Mouse (Mus musculus): ENCODE results near the gene Sppl3.

The Sppl3 gene

DNA sequence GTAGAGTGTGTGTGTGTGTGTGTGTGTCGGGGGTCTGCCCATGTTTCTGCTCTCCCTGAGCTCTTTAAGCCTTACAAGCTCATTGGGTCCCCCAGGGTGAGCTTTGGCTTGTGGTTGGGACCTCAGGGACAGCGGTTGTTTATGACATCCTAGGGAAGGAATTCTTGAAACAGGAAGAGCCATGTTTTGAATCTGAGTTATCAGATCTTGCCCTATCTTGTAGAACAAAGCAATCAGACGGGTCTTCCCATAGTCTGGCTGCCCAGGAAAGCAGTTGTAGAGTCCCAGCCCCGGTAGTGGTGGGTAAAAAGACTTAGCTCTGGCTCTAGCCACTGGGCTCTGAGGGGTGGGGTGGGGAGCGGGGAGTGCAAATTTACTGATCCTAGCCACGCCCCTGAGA lies 13.6 kb upstream of the Sppl3 start:
- no peak for DNase-seq (ENCODE audit: low spot score in 2 of 2)

DNA sequence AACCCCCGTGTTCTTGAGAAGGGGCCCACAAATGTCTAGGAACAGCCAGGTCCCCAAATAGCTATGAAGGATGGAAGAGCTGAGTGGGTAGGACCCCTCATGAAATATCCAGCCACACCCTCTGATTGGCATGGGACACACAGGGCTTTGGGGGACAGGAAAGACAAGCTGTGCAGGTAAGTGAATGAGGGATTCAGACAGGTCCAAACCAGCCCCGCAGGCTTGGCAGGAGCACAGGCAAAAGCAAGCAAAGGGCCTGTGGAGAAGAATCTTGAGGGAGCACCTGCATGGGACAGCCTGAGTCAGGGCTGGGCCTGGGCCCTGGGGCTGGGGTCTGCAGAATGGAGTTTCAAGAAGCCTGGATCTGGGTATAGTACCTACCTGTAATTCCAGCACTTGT lies 10.4 kb upstream of the Sppl3 start:
- no peak for DNase-seq (ENCODE audit: low spot score in 2 of 2)

DNA sequence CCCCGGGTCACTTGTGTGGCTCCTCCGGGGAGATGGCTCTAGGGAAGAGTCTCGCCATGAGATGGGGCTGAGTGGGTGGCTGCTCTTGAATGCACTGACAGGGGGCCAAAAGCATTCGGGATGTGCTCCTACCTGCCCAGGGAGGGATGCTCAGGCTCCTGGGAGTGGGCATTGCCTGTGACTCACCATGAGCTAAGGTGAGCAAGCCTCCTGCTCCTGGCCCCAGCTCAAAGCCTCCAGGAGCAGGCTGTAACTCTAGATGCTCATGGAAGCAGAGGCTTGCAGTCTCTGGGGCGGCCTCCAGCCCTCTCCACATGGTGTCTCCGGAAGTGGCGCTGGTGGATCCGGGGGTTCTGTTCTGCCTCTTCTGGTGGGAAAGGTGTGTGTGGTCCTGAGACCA lies 9.5 kb upstream of the Sppl3 start:
- no peak for DNase-seq (ENCODE audit: low spot score in 2 of 2)

DNA sequence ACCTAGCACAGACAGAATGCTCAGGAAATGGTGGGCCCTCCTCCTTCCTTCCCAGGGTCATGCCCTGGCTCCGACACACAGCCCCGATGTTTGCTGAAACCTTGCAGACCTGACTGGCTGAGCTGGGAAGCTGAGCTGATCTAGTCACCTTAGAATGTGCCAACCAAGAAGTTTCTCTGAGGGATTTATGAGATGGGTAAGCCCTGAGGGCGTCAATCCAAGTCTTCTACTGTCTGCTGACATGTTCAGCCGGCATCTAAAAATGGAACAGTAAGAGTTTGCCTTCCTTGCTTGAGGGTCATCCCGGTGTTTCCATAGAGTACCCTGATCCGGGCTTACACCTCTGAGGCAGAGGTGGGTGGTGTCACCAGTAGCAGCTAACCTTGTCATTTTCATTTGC lies 8.2 kb upstream of the Sppl3 start:
- DNase-seq (ENCODE audit: low spot score in 2 of 2): no peak

DNA sequence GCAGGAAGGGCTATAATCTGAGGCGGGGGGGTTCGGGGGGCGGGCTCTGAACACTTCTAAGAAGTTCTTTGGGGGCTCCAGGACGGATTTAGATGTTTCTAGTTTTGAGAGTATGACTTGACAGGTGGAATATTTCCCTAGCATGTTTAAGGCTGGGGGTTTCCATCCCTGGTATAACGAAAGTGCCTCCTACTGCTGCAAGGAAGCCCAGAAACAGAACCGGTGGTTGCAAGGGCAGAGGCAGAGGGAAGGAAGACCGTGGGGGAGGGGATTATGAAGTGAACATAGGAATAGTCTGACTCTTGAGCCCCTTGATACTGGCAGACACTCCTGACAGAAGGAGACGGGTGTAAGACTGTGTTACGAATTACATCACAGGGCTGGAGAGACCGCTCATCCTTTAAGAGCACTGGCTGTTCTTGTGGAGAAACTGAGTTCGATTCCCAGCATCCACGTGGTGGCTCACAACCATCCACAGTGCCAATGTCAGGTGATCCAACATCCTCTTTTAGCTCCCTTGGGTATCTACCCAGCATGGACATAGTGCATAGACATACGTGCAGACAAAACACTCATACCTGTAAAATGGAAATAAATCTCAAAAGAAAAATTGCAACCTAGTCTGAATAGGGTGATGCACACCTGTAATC lies 7.6 kb upstream of the Sppl3 start:
- no peak for DNase-seq (ENCODE audit: low spot score in 2 of 2)

DNA sequence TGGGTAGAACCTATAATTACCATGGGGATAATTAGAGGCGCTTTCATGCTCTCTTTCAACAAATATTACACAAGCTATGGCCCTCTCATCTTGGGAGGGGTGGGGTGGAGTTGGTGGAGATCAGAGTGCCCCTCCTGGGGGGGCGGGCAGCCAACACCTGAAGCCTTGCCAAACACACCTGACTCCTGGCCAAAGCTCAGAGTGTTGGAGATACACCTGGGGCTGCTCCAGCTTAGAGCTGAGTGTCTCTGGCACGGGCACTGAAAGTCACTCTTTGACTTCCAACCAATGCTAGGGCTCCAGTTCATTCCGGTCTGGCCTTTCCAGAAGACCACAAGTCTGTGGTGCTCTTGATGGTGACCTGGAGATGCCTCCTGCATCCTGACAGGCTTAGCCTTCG lies 3.2 kb upstream of the Sppl3 start:
- DNase-seq (ENCODE audit: low spot score in 2 of 2): no peak

DNA sequence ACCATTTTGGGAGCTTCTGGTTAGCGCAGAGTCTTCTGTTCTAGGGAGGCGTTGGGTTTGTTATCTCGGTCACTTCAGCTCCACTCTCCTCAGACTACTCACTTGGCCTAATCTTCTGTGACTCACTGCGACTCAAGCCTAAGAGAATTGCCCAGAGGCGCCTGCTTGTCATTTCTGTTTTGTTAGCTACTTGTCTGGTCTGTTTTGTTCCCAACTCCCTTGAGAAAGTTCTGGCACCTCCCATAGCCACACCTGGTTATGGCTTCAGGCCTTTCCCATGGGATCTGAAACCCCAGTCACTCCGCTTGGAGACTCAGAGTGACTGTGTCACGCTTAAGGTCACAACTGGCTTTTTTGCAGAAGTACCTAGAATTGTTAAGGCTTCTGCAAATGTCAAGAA lies 2.6 kb upstream of the Sppl3 start:
- DNase-seq (ENCODE audit: low spot score in 2 of 2): no peak

DNA sequence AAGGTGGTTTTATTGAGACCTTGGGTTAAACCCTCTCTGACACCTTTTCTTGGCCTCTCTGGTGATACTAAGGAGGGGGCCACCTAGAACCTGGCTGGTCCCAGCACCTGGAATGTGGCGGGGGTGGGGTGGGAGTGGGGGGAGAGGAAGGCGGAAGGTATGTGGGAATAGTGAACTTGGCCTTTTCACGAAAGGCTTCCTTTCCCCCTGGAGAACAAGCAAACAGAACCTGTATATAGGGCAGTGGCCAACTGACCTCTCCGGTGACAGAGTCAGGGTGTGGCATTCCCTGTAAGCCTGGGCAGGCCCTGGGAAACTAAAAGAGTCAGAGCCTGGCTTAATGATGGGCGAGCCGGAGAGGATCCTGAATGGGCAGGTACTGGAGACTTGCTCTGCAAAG lies 1.8 kb upstream of the Sppl3 start:
- no peak for DNase-seq (ENCODE audit: low spot score in 2 of 2)

DNA sequence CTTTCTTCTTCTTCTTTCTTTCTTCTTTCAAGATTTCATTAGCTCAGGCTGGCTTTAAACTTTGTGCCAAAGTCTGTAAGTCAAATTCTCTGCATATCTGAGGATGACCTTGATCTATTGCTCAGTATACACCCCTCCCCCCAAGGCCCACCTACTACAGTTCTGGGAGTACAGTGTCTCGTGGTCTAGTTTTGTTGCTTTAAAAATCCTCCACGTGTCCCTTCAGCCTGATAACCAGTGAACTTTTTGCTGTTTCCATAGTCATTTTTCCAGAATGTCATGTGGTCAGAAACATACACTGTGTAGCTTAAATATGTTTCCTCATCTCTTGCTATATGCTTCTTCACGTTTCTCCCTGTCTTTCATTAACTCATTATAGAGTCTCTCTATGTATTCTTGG lies 976 bp upstream of the Sppl3 start:
- DNase-seq (ENCODE audit: low spot score in 2 of 2): no peak

DNA sequence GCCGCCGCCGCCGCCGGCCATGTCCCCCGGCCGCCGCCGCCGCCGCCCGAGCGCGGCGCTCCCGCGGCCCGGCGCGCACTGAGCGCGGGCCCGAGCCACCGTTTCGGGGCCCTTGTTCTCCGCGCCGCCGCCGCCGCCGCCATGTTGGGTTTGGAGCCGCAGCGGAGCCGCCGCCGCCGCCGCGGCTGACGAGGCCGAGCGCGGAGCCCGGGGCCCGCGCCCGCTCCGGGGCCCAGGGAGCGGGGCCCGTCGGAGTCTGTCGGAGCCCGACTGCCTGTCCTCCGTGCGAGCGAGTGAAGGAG lies 231 bp downstream of the Sppl3 start:
- no peak for DNase-seq (ENCODE audit: low spot score in 2 of 2)

DNA sequence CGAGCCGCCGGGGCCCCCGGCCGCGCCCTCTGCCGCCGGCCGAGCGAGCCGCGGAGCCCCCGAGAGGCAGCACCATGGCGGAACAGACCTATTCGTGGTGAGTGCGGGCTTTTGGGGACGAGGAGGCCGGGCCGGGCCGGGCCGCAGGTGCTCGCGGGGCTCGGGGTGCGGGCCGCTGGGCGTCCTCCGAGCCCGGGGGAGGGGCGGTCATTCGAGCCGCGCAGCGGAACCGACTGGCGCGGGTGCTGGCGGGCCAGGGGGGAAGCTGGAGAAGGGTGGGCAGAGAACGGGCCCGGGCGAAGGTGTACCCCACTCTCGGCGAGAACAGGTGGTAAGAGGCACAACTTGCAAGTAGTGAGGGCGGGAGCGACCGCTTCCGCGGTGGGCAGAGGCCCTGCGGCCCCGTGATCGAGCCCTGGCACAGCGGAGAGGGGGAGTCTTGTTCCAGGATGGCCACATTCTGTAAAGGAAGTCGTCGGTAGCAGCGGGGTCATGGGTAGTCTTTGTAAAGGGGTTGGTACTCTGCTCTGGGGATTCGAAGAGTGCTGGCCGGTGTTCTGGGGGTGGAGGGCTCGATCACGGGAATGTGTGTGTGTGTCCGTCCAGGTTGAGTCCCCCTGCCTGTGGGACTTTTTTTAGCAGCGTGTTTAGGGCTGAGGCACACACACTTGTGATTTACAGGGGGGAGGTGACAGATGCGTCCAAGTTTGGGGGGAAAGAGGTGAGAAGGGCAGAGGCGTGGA lies 753 bp downstream of the Sppl3 start:
- peak; percentile 22 to 43 for DNase-seq (ENCODE audit: low spot score in 2 of 2)

DNA sequence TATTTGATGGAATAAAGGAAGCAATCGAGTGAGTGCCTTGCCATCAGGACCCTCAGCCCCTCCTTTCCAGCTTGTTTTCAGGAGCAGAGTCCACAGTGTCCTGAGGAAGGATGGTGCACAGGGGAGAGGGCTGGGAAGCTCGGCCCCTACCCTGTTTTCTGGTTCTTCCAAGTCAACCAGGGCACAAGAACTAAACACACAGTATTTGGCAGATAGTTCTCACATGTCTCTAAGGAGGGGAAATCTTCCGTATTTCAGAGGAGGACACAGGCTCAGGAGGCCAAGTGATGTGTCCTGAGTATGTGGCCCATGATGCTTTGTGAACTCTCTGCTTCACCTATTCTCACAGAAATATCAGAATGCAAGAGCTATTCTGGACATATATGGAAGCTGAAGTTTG lies 2.5 kb downstream of the Sppl3 start:
- no peak for DNase-seq (ENCODE audit: low spot score in 2 of 2)

DNA sequence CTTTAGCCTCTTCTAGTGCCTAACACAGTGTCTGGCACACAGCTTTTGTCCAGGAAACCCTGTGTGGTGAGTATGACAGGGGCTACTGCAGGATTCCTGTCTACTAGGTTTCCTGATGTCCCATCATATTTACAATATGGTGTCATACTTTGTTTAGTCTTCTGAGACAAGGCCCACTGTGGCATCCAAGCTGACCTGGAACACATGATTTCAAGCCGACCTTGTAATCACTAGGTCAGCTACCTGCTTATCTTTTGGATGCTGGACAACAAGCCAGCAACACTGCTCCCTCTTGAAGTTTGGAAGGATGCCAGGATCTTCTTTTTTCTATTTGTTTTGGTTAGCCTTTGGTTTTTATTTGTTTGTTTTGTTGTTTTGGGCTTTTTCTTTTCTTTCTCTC lies 3.6 kb downstream of the Sppl3 start:
- no peak for DNase-seq (ENCODE audit: low spot score in 2 of 2)

DNA sequence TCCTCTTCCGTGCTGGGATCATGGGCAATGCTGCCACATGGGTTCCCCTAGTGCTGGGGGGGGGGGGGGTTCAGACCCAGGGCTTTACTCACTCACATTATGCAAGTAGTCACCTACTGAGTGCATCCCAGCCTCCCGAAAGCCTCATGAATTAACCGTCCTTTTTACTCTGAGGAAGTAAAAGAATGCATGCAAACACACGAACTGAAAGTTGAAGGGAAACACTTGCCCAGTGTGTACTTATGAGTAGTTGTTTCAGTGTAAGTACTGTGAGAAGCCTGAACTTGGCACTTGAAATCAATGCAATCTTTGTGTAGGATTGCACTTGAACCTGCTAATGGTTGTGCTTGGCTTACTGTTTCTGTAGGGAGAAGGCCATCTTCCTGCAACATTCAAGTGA lies 4.2 kb downstream of the Sppl3 start:
- DNase-seq (ENCODE audit: low spot score in 2 of 2): no peak

DNA sequence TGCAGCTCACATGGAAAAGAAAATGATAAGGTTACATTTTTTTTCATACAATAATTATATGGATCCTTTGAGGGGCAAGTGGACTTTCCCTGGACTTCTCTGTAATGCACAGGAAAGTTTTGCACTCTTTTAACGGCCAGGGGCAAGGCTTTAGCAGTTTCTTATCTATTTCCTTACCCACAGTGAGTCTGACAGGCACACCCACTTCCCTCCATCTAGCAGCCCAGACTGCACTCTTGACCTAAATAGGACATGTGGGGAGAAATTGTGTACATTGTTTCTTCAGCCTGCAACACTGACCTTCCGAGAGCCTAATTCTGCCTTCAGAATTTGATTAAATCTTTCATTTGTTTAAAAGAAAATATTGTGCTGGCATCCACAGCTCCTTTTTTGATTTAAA lies 7.3 kb downstream of the Sppl3 start:
- no peak for DNase-seq (ENCODE audit: low spot score in 2 of 2)

DNA sequence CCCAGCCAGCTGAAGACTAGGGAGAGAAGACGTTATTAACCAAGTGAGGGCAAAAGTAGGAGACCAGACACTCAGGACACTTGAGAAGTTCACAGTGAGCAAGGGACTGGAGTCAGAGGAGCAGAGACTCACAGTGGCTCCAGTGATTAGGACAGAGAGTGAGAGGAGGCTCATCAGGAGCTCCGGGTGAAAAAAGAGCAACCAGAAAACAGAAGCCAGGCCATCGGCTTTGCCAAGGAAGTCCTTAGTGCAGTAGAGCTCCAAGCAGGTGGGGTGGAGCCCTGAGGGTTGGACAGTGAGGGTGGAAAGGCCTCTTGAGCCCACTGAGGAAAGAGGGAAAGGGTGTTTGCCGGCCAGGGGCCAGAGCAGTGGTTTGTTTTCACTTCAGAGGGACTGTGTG lies 7.9 kb downstream of the Sppl3 start:
- no peak for DNase-seq (ENCODE audit: low spot score in 2 of 2)

DNA sequence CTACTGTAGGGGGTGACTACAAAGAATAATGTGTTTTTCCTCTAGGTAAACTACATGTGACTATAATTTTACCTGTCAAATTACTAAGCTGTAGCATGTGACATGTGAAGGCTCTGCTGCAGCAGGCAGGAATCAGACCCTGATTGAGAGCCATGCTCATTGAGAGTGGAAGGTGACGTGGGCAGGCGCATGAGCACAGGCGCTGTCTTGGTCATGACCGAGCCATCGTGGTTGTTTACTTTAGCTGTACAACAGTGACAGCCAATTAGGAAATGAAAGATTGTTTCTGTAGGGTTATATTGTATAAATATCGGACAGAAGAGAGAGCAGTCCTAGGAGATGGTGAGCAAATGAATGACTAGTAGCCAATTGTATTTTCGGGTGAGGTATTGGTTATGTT lies 11.1 kb downstream of the Sppl3 start:
- DNase-seq (ENCODE audit: low spot score in 2 of 2): no peak

DNA sequence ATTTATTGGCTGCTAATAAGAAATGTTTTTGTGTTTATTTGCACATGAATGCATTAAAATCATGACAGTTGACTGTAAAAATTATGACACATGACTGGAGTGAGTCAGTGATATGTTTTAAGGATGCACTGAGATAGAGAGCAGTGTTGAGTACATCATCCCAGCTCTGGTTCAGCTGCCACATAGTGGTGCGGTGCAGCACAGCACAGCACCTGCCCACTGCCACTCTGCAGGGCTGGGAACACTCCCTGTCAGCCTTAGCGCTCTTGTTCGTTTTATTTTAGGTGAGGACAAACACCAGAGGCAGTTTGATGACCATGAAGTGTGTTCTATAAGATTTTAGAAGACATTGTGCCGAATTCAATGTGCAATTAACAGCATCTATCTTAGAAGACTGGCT lies 15.2 kb downstream of the Sppl3 start:
- no peak for DNase-seq (ENCODE audit: low spot score in 2 of 2)

DNA sequence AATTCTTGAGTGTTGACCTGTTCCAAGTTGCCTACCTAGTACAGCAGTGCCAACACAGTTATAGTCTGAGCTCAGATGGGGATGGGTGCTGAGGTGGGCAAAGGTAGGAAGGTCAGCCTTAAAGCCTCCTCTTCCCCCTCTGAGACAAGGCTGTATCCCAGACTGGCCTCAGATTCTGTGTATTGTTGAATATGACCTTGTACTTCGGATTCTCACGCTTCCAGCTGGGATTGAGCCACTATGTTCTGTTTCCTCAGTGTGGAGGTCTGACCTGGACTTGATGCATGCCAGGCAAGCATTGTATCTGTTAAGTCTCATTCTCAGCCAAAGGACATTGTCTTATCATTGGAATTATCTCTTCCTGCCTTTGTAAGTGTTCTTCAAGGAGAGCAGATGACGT lies 16.2 kb downstream of the Sppl3 start:
- no peak for DNase-seq (ENCODE audit: low spot score in 2 of 2)

DNA sequence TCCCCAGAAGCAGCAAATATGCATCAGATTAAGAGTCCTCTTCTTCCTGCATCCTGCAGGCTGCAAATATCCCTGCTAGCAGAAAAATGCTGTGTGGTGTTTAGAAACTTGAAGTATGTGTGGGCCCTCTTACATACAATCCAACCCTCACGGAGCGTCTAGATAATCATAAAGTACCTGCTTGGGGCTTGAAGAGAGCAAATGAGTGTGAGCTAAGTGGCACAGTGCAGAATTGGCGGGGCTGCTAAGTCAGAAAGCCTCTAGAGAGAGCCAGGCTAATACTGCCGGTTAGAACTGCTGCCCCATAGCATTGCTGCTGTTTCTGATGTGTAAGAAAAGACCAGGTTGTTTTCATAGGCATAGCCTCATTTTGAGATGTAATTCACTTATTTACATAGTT lies 18.0 kb downstream of the Sppl3 start:
- DNase-seq (ENCODE audit: low spot score in 2 of 2): no peak

DNA sequence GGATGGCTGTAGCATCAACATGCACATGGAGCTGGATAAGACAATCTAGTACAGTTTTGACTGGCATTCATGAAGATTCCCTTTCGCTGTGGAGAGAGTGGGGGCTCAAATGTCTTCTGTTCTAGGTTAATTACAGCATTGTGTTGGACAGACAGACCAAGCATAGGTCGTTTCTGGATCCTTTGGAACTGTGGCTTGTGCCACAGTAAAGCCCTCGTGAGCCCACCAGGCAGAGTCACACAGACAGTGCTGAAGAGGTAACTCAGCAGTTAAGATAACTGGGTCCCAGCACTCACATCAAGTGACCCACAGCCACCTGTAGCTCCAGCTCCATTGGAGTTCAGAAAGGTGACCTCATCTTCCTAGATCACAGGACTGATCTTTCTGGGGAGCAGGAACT lies 18.6 kb downstream of the Sppl3 start:
- DNase-seq (ENCODE audit: low spot score in 2 of 2): no peak

DNA sequence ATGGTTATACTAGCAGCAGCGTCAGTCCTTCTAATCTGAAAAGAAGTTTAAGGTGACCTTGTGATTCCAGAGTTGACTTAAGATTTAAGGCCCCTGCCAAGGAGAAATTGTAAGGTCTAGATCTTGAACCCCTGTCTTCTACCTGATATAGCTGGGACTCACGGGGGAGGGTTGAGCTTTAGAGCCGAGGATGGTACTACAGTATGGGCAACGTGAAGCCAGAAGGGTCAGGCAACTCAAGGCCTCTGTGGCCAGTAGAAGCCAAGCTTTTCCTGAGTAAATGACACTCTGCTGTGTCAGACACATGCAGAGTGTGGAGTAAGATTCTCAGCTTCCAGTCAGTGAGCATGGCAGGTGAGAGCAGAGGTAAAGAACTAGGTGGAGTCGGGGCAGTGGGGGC lies 20.6 kb downstream of the Sppl3 start:
- no peak for DNase-seq (ENCODE audit: low spot score in 2 of 2)

DNA sequence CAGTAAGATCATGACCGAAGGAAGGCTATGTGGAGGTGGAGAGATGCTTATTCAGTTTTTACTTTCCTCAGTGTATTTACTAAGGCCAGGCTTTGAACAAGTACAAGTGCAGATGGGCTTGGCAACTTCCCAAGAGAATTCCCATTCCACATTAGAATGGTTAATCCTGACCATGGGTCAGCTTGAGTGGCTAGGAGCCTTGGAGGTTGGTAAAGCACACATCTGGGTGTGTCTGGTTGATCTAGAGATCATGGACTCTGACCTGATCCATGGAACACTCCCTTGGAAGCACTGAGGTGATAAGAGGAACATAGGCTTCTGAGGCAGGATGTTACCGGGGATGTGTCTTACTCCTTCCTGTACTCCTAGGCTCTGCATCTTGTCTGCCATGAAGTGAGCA lies 21.7 kb downstream of the Sppl3 start:
- no peak for DNase-seq (ENCODE audit: low spot score in 2 of 2)

DNA sequence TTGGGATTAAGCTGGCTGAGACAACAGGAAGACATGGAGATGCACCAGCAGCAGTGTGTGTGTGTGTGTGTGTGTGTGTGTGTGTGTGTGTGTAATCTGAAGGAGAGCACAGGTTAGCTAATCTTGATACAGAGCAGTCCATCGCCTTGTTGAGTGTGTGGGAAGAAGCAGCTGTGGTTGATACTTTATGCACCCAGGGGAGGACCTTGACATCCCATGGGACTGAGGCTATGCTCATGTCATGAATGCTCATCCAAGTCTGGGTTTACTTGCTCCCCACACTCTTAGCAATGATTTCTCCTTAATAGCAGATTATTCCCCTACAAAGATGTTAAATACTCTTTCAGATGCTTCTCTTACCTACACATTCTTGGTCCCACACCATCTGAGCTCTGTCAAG lies 24.3 kb downstream of the Sppl3 start:
- DNase-seq (ENCODE audit: low spot score in 2 of 2): no peak

Data from right cerebral cortex, adult 2 months (tissue).